Mouse (Mus musculus) MEL (cell line): Measurements from ENCODE around the gene Clic4.
"Not testable (repeated sequence)": the region's sequence is repeated elsewhere in the genome, so short reads cannot be mapped to it uniquely, and the experiment has no call there.

Experiments
- CTCF ChIP-seq, 3 experiments: IDR thresholded peaks in 2 of 3; conservative IDR thresholded peaks in 1 of 3; 2 replicates each; pipeline ENCODE4 v1.5.1; 2011 to 2012; ENCODE audit warnings: low read length in 3 of 3, low read depth in 2 of 3, mild to moderate bottlenecking in 2 of 3, improper control_type of control experiment in 1 of 3, inconsistent platforms in 1 of 3, mixed read lengths in 1 of 3, moderate library complexity in 1 of 3; ENCODE audit not compliant: control insufficient read depth in 1 of 3, insufficient read depth in 1 of 3, poor library complexity in 1 of 3, severe bottlenecking in 1 of 3
- HCFC1 ChIP-seq: IDR thresholded peaks from 2 replicates; pipeline ENCODE4 v1.6.1; 2012; ENCODE audit warnings: low read depth, mild to moderate bottlenecking, inconsistent platforms, low read length, improper control_type of control experiment, moderate library complexity
- USF2 ChIP-seq, 2 experiments: IDR thresholded peaks; 2 replicates each; pipeline ENCODE4 v1.6.1; 2011 to 2012; ENCODE audit warnings: improper control_type of control experiment in 2 of 2, low read length in 2 of 2, borderline replicate concordance in 1 of 2, inconsistent platforms in 1 of 2, low read depth in 1 of 2, mild to moderate bottlenecking in 1 of 2; ENCODE audit not compliant: insufficient read depth in 1 of 2
- ZC3H11A ChIP-seq: IDR thresholded peaks from 2 replicates; pipeline ENCODE4 v1.6.1; 2012; ENCODE audit warnings: low read depth, mild to moderate bottlenecking, inconsistent platforms, low read length, improper control_type of control experiment

DNA sequence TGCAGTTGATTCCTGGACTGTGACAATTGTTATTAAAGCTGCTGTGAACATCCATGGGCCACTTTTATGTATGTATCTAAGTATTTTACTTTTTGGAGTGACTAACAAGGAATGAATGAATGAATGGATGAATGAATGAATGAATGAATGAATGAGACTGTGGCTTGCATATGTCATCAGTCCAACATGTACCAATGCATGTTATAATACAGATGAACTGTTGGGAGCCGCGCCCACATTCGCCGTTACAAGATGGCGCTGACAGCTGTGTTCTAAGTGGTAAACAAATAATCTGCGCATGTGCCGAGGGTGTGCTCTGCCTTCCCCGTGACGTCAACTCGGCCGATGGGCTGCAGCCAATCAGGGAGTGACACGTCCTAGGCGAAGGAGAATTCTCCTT, 88.3 kb downstream of the Clic4 start:
- not testable (repeated sequence) for TF ChIP-seq ZC3H11A; USF2 (IDR thresholded peaks at IDR 0.05; ENCODE audit: borderline replicate concordance in 1 of 2, insufficient read depth in 1 of 2, low read depth in 1 of 2, low read length in 2 of 2); CTCF (IDR thresholded peaks at IDR 0.05 in 2 of 3, conservative IDR thresholded peaks at IDR 0.05 in 1 of 3; ENCODE audit: control insufficient read depth in 1 of 3, insufficient read depth in 1 of 3, low read depth in 2 of 3, low read length in 3 of 3, poor library complexity in 1 of 3, severe bottlenecking in 1 of 3)
- peak; percentile 57; the same call in 1 of the 2 replicates for TF ChIP-seq HCFC1
